Comparison of ENCODE assay signal across 7 mouse cellular contexts in genomic region chr6:98525286-98525685, GRCm38 (mm10).
DNase-seq lines count a peak whose midpoint lies in the region; ATAC-seq lines count a peak whose summit lies in the region.

No protein-coding gene starts in this region.

- no peak for ATAC-seq in midbrain, embryonic 11.5 days (ENCODE audit: low FRiP score)
- ATAC-seq in midbrain, embryonic 16.5 days: no peak

- H3K27me3 ChIP-seq in midbrain, embryonic 11.5 days (ENCODE audit: control insufficient read depth, insufficient read depth, low read length): no peaks in the 10 kb centered on the region; the same call in 1 of the 2 replicates
- H3K27me3 ChIP-seq in midbrain, embryonic 16.5 days (ENCODE audit: control insufficient read depth, insufficient read depth, low read depth, low read length): peaks cover 6% of the 10 kb centered on the region
- H3K27me3 ChIP-seq in limb, embryonic 10.5 days (ENCODE audit: low read depth, poor library complexity, severe bottlenecking): peaks cover 68% of the 10 kb centered on the region

- H3K27ac ChIP-seq in midbrain, embryonic 11.5 days (ENCODE audit: low read depth, low read length): no peak overlapping the region
- no peak overlapping the region for H3K27ac ChIP-seq in midbrain, embryonic 16.5 days (ENCODE audit: low read length)
- H3K27ac ChIP-seq in limb, embryonic 10.5 days: no peak overlapping the region

- H3K4me3 ChIP-seq in midbrain, embryonic 11.5 days (ENCODE audit: low read depth, low read length): no peak overlapping the region
- H3K4me3 ChIP-seq in midbrain, embryonic 16.5 days (ENCODE audit: low read depth, low read length): no peak overlapping the region
- H3K4me3 ChIP-seq in limb, embryonic 10.5 days: no peak overlapping the region

- 15% methylated on average over 6 of the region's 6 CpGs for WGBS in midbrain, embryonic 11.5 days
- WGBS in midbrain, embryonic 16.5 days: 7% methylated on average over 6 of the region's 6 CpGs
- 12% methylated on average over 6 of the region's 6 CpGs for WGBS in limb, embryonic 10.5 days

- no peak overlapping the region for H3K4me2 ChIP-seq in midbrain, embryonic 11.5 days
- H3K4me2 ChIP-seq in midbrain, embryonic 16.5 days (ENCODE audit: low read length): no peak overlapping the region

- H3K9me3 ChIP-seq in midbrain, embryonic 11.5 days (ENCODE audit: control insufficient read depth, low read length): no peaks in the 10 kb centered on the region
- H3K9me3 ChIP-seq in midbrain, embryonic 16.5 days (replicated peaks; ENCODE audit: control insufficient read depth, low read length, poor library complexity, severe bottlenecking): no peaks in the 10 kb centered on the region
- H3K9me3 ChIP-seq in limb, embryonic 10.5 days (replicated peaks): no peaks in the 10 kb centered on the region

- H3K36me3 ChIP-seq in midbrain, embryonic 11.5 days (ENCODE audit: control insufficient read depth, insufficient read depth, low read length): no peaks in the 10 kb centered on the region
- H3K36me3 ChIP-seq in midbrain, embryonic 16.5 days (ENCODE audit: control insufficient read depth, insufficient read depth, low read length): no peaks in the 10 kb centered on the region
- H3K36me3 ChIP-seq in limb, embryonic 10.5 days: no peaks in the 10 kb centered on the region

- DNase-seq in midbrain, embryonic 11.5 days (ENCODE audit: low spot score, missing footprints): peak; percentile 94
- peak; percentile 49 for DNase-seq in T-cell, adult 2 months (ENCODE audit: low spot score)
- DNase-seq in cerebellum, postnatal 10 days: peak; percentile 80 to 84
- peak; percentile 46 to 61 for DNase-seq in heart, postnatal 36 days
- peak; percentile 79 for DNase-seq in limb, embryonic 10.5 days (ENCODE audit: low spot score)
- DNase-seq in right cerebral cortex, adult 2 months (ENCODE audit: low spot score in 2 of 2): peak; percentile 54 to 71

- no peak overlapping the region for H3K9ac ChIP-seq in midbrain, embryonic 11.5 days (ENCODE audit: low read length)
- H3K9ac ChIP-seq in midbrain, embryonic 16.5 days (ENCODE audit: low read depth, low read length): no peak overlapping the region

- peaks cover 5% of the 10 kb centered on the region; the same call in 1 of the 2 replicates for H3K4me1 ChIP-seq in midbrain, embryonic 11.5 days (ENCODE audit: control insufficient read depth, insufficient read depth, low read length)
- H3K4me1 ChIP-seq in midbrain, embryonic 16.5 days (ENCODE audit: control insufficient read depth, insufficient read depth, low read length): peaks cover 9% of the 10 kb centered on the region
- H3K4me1 ChIP-seq in limb, embryonic 10.5 days: peaks cover 22% of the 10 kb centered on the region

- intact Hi-C loops in heart, postnatal 36 days (cut with DNase I): loop anchor here (1.0 to 10.0 kb wide), 5 partner anchors 390 to 1075 kb away; partner anchors contain the start of gene Foxp1
